ENCODE assay signal across 12 mouse cellular contexts in genomic region chr9:75315238-75315637, GRCm38 (mm10). TPM values are rescaled to one million over a fixed set of nuclear protein-coding genes. Genes with fewer than 3 reads are reported as not detected.
A peak's percentile ranks its signal among the peaks of the same experiment; 100 is the strongest.
DNase-seq lines count a peak whose midpoint lies in the region; ATAC-seq and TF ChIP-seq lines count a peak whose summit lies in the region.
"Had no signal": no experiment of that assay in that cellular context is flagged by ENCODE, and none has a peak within 500 bp of the region (broad histone marks: within the 10 kb centered on the region; RNA-seq: fewer than 3 reads in every experiment).

No protein-coding gene starts in this region.

- H3K4me1 ChIP-seq in lung, embryonic 15.5 days: peaks cover 9% of the 10 kb centered on the region
- H3K4me1 ChIP-seq in lung, adult 2 months (ENCODE audit: control insufficient read depth, insufficient read depth, low read length): no peaks in the 10 kb centered on the region
- H3K4me1 ChIP-seq in limb, embryonic 13.5 days: peaks cover 15% of the 10 kb centered on the region
- H3K4me1 ChIP-seq in stomach, embryonic 16.5 days (ENCODE audit: control insufficient read depth, insufficient read depth, low read length): 0 out of 2 replicates have a peak, but pooled peaks cover 4% of the 10 kb centered on the region

- no peak for TF ChIP-seq POLR2A in lung, adult 2 months (IDR thresholded peaks at IDR 0.05; ENCODE audit: borderline replicate concordance, extremely low read depth, low read depth, low read length)

- no peaks in the 10 kb centered on the region for H3K9me3 ChIP-seq in lung, embryonic 15.5 days
- H3K9me3 ChIP-seq in limb, embryonic 13.5 days: no peaks in the 10 kb centered on the region
- no peaks in the 10 kb centered on the region for H3K9me3 ChIP-seq in stomach, embryonic 16.5 days (replicated peaks; ENCODE audit: control insufficient read depth, low read length)

- H3K4me2 ChIP-seq in lung, embryonic 15.5 days: peak overlapping the region; percentile 87; the same call in 1 of the 2 replicates
- peak overlapping the region; percentile 88 for H3K4me2 ChIP-seq in limb, embryonic 13.5 days (replicated peaks)
- H3K4me2 ChIP-seq in stomach, embryonic 16.5 days (ENCODE audit: low read depth, low read length): peak overlapping the region; percentile 83

- DNase-seq in cerebellum, adult 9-10 months: peak; percentile 60
- DNase-seq in cerebellum, postnatal 25 days: no peak
- DNase-seq in lung, adult 2 months: no peak
- DNase-seq in adipocyte (ENCODE audit: low spot score): no peak
- no peak for DNase-seq in left cerebral cortex, adult 18-20 months (ENCODE audit: low spot score in 2 of 2)
- DNase-seq: heart, postnatal 4 days; thymus, adult 18-20 months had no signal

- no peak for ATAC-seq in lung, embryonic 15.5 days (ENCODE audit: borderline replicate concordance, extremely low read depth, low FRiP score, low TSS enrichment)
- no peak for ATAC-seq in limb, embryonic 13.5 days (ENCODE audit: low FRiP score, low read depth)
- no peak for ATAC-seq in stomach, embryonic 16.5 days (ENCODE audit: insufficient read depth, low FRiP score)

- no peak overlapping the region for H3K9ac ChIP-seq in lung, embryonic 15.5 days
- H3K9ac ChIP-seq in limb, embryonic 13.5 days: peak overlapping the region; percentile 31; the same call in 1 of the 2 replicates
- no peak overlapping the region for H3K9ac ChIP-seq in stomach, embryonic 16.5 days (ENCODE audit: low read length)
- H3K9ac ChIP-seq: liver, embryonic 14.5 days had no signal

- H3K27me3 ChIP-seq in lung, embryonic 15.5 days: no peaks in the 10 kb centered on the region
- H3K27me3 ChIP-seq in limb, embryonic 13.5 days: no peaks in the 10 kb centered on the region
- no peaks in the 10 kb centered on the region for H3K27me3 ChIP-seq in stomach, embryonic 16.5 days (ENCODE audit: control insufficient read depth, insufficient read depth, low read length)

- WGBS in lung, embryonic 15.5 days: 58% methylated on average over 3 of the region's 3 CpGs
- 75% methylated on average over 3 of the region's 3 CpGs for WGBS in lung, adult 2 months
- WGBS in limb, embryonic 13.5 days: 73% methylated on average over 3 of the region's 3 CpGs
- WGBS in stomach, embryonic 16.5 days: 73% methylated on average over 3 of the region's 3 CpGs

- no peak overlapping the region for H3K27ac ChIP-seq in lung, embryonic 15.5 days
- no peak overlapping the region for H3K27ac ChIP-seq in limb, embryonic 13.5 days
- H3K27ac ChIP-seq in stomach, embryonic 16.5 days (ENCODE audit: low read length): no peak overlapping the region
- H3K27ac ChIP-seq: liver, embryonic 14.5 days had no signal

- no peak overlapping the region for H3K4me3 ChIP-seq in lung, embryonic 15.5 days
- no peak overlapping the region for H3K4me3 ChIP-seq in lung, adult 2 months (replicated peaks; ENCODE audit: extremely low read depth, low read depth, low read length)
- peak overlapping the region; percentile 77 for H3K4me3 ChIP-seq in limb, embryonic 13.5 days
- no peak overlapping the region for H3K4me3 ChIP-seq in stomach, embryonic 16.5 days (replicated peaks; ENCODE audit: low read length)

- no peak for TF ChIP-seq CTCF in lung, adult 2 months (IDR thresholded peaks at IDR 0.05; ENCODE audit: insufficient read depth, low read length)

- H3K36me3 ChIP-seq in lung, embryonic 15.5 days: no peaks in the 10 kb centered on the region
- H3K36me3 ChIP-seq in limb, embryonic 13.5 days: no peaks in the 10 kb centered on the region
- no peaks in the 10 kb centered on the region for H3K36me3 ChIP-seq in stomach, embryonic 16.5 days (ENCODE audit: control insufficient read depth, insufficient read depth, low read length)

RNA-seq across cellular contexts. Expression of gene Gnb5, which starts 9.2 kb away (rescaled TPM):
- polyA plus RNA-seq in lung, embryonic 15.5 days (2015; fragmentation: Nextera tagmentation; extraction: Ambion mirVana): 15.1 and 15.6 TPM in 2 replicates
- polyA plus RNA-seq in lung, adult 2 months (2012; rRNA removed): 12.4 and 15.4 TPM in 2 replicates
- polyA plus RNA-seq in limb, embryonic 13.5 days (2015; fragmentation: Nextera tagmentation; extraction: Ambion mirVana): 27.3 and 33.9 TPM in 2 replicates
- 21.7 and 22.0 TPM in 2 replicates for polyA plus RNA-seq in stomach, embryonic 16.5 days (2015; fragmentation: Nextera tagmentation; extraction: Ambion mirVana)
- 100 to 1,000 TPM; 161 to 167 TPM for total RNA-seq in left cerebral cortex, adult 18-20 months (2021)

RNA-seq across cellular contexts. Expression of gene Bcl2l10, which starts 32.3 kb away (rescaled TPM):
- 0.21 TPM in 1 of 2 replicates, not detected in the other for polyA plus RNA-seq in lung, embryonic 15.5 days (2015; fragmentation: Nextera tagmentation; extraction: Ambion mirVana)
- 0.09 TPM in 1 of 2 replicates, not detected in the other for polyA plus RNA-seq in lung, adult 2 months (2012; rRNA removed)
- not detected in 2 replicates for polyA plus RNA-seq in limb, embryonic 13.5 days (2015; fragmentation: Nextera tagmentation; extraction: Ambion mirVana)
- not detected in 2 replicates for polyA plus RNA-seq in stomach, embryonic 16.5 days (2015; fragmentation: Nextera tagmentation; extraction: Ambion mirVana)
- not detected for total RNA-seq in left cerebral cortex, adult 18-20 months (2021)
- total RNA-seq: common myeloid progenitor, adult 5-6 weeks had no signal
- polyA plus RNA-seq: liver, embryonic 14.5 days had no signal
